Mouse (Mus musculus) layer of hippocampus, adult 18-20 months (tissue): ENCODE data around the gene Chrnb2. TPM values are rescaled to one million over a fixed set of nuclear protein-coding genes. Genes with fewer than 3 reads are reported as not detected.

Source experiments
- DNase-seq, 2 experiments: peaks; one replicate each; pipeline ENCODE4 v3.0.0; 2022; ENCODE audit warnings: low spot score in 2 of 2
- total RNA-seq, 2 experiments: library from RNA; stranded (reverse); gene quantifications; 2 replicates each; pipeline ENCODE4 v1.2.3; 2021

Chrnb2 gene
- total RNA-seq, 2 experiments from 2014 or later, result 31.3 to 31.5 TPM

GRCm38 (mm10) chr3:89715207-89715966, 49.0 kb downstream of the Chrnb2 start:
- DNase-seq, result no peak

- peak; percentile 90 to 97 for DNase-seq
These were observed 49.8 kb downstream of the Chrnb2 start, which contains the start of gene Adar for GRCm38 (mm10) chr3:89714359-89715206. Gene Adar (plus strand): TSS chr3:89715022.

- DNase-seq, result peak in 1 of 2 experiments; percentile 37
These were observed 60.4 kb downstream of the Chrnb2 start for GRCm38 (mm10) chr3:89704064-89704463.

- no peak for DNase-seq
These were observed 60.8 kb downstream of the Chrnb2 start for GRCm38 (mm10) chr3:89703596-89703995.

- no peak for DNase-seq
These were observed 64.0 kb downstream of the Chrnb2 start for GRCm38 (mm10) chr3:89700461-89700860.

GRCm38 (mm10) chr3:89698958-89699357, 65.5 kb downstream of the Chrnb2 start:
- no peak for DNase-seq

Other genes with a start within 250 kb of the Chrnb2 start
- 10 to 100 TPM; 24.6 to 26.6 TPM for gene Kcnn3, start 244.5 kb downstream of the Chrnb2 start, total RNA-seq
- 100 to 1,000 TPM; 117 to 124 TPM for gene Adar, start 49.6 kb downstream of the Chrnb2 start, total RNA-seq
- 10 to 100 TPM; 94.7 to 96.2 TPM for gene Ube2q1, start 9.0 kb upstream of the Chrnb2 start, total RNA-seq
- gene She, start 66.7 kb upstream of the Chrnb2 start, total RNA-seq, result 1 to 10 TPM; 2.6 to 2.9 TPM
- gene Il6ra, start 148.6 kb upstream of the Chrnb2 start, total RNA-seq, result 1 to 10 TPM; 6.5 to 7.2 TPM
- gene Atp8b2, start 198.9 kb upstream of the Chrnb2 start, total RNA-seq, result 10 to 100 TPM; 88.0 to 91.6 TPM
- gene Hax1, start 234.1 kb upstream of the Chrnb2 start, total RNA-seq, result 10 to 100 TPM; 91.7 to 93.8 TPM